Mouse (Mus musculus): ENCODE measurements around the gene Glce. TPM values are rescaled to one million over a fixed set of nuclear protein-coding genes. Genes with fewer than 3 reads are reported as not detected.

Gene Glce
- polyA plus RNA-seq, 1 experiment from 2014 or later = 4.8 TPM

DNA sequence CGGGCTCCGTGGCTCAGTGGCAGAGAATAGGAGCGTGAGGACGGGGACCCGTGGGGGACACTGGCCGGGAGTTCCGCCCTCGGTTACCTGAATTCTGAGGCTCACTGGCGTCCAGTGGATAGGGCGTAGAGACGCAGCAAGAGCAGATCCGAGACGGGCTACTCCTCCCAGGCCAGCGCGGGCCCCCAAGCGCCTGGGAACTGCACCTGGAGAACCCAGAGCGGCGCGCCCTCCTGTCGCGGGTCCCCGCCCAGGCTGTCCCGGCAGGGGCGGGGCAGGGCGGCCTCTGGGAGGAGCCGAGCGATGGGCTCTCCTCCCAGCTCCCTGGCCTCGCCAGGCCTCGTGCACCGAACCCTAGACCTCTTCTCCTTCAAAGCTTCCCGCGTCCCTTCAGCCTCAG, 95.9 kb downstream of the Glce start, which contains the start of gene Paqr5:
TSS of gene Paqr5 (minus strand) at position 257 of the 400 bp plus-strand sequence.
- WGBS (ENCODE audit: insufficient replicate concordance) = under 1% methylated on average over 32 of the region's 32 CpGs
- H3K4me2 ChIP-seq = peak within 1 kb of the TSS; percentile 68

DNA sequence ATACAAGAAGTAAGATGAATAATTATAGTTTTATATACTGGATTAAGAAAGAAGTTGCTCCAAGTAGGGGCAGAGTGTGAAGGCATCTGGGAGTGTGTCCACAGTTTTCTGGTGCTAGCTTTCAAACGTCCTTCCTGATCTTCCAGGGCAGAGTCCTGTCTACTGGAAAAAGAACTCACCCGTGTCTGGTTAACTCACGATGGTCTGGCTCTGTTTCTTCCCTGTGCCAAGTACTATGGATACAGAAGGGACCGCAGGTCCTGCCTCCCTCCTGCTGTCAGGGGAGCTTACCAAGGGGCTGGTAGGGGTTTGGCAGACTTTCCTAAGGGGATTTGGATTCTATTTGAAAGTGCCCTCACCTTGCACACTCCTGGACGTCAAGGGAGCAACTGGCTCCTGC, 97.4 kb downstream of the Glce start:
- no peaks in the 10 kb centered on the region for H3K9me3 ChIP-seq (replicated peaks)
- no peak overlapping the region for H3K4me2 ChIP-seq
- WGBS (ENCODE audit: insufficient replicate concordance) = 35% methylated on average over 5 of the region's 5 CpGs
- H3K4me3 ChIP-seq (replicated peaks) = no peak overlapping the region
- ATAC-seq (ENCODE audit: insufficient read depth) = no peak
- no peaks in the 10 kb centered on the region for H3K36me3 ChIP-seq (replicated peaks)
- H3K9ac ChIP-seq = no peak overlapping the region
- H3K4me1 ChIP-seq (replicated peaks) = peaks cover 15% of the 10 kb centered on the region
- no peak overlapping the region for H3K27ac ChIP-seq (replicated peaks)
- peaks cover 40% of the 10 kb centered on the region for H3K27me3 ChIP-seq

More for the DNA sequence above, 95.9 kb downstream of the Glce start, which contains the start of gene Paqr5:
- peaks cover 40% of the 10 kb centered on the region for H3K27me3 ChIP-seq
- H3K36me3 ChIP-seq (replicated peaks) = no peaks in the 10 kb centered on the region
- H3K4me3 ChIP-seq (replicated peaks) = peak within 1 kb of the TSS; percentile 37
- H3K27ac ChIP-seq (replicated peaks) = no peak within 1 kb of the TSS
- ATAC-seq (ENCODE audit: insufficient read depth) = peak; percentile 56
- H3K4me1 ChIP-seq (replicated peaks) = peaks cover 12% of the 10 kb centered on the region
- H3K9ac ChIP-seq = no peak within 1 kb of the TSS
- H3K9me3 ChIP-seq (replicated peaks) = no peaks in the 10 kb centered on the region

DNA sequence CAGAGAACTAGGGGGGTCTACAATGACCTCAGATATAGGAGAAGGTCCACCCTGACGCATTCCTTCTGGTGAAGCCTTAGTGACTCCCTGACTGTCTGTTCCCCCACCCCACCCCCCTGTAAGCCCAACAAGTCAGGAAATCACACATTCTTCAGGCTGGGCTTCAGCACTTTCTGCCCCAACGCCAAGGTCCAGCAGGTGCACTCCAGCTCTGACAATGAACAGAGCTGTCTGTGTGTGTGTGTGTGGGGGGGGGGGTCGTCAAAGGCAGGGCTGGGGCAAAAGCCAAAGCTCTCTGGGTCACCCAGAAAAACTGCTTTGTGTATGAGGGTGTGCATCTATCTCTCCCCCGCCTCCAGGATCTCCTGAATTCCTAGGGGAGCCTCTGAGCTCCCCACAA, 98.6 kb downstream of the Glce start:
- no peak for ATAC-seq (ENCODE audit: insufficient read depth)
- Histone ChIP-seq H3K4me1 (replicated peaks) (peaks cover 15% of the 10 kb centered on the region), H3K4me3 (replicated peaks) (no peak overlapping the region), H3K9me3 (replicated peaks) (no peaks in the 10 kb centered on the region), H3K27ac (replicated peaks) (no peak overlapping the region), H3K27me3 (peaks cover 40% of the 10 kb centered on the region), H3K4me2 (no peak overlapping the region), H3K36me3 (replicated peaks) (no peaks in the 10 kb centered on the region), H3K9ac (no peak overlapping the region)
- WGBS (ENCODE audit: insufficient replicate concordance) = 32% methylated on average over 4 of the region's 4 CpGs

DNA sequence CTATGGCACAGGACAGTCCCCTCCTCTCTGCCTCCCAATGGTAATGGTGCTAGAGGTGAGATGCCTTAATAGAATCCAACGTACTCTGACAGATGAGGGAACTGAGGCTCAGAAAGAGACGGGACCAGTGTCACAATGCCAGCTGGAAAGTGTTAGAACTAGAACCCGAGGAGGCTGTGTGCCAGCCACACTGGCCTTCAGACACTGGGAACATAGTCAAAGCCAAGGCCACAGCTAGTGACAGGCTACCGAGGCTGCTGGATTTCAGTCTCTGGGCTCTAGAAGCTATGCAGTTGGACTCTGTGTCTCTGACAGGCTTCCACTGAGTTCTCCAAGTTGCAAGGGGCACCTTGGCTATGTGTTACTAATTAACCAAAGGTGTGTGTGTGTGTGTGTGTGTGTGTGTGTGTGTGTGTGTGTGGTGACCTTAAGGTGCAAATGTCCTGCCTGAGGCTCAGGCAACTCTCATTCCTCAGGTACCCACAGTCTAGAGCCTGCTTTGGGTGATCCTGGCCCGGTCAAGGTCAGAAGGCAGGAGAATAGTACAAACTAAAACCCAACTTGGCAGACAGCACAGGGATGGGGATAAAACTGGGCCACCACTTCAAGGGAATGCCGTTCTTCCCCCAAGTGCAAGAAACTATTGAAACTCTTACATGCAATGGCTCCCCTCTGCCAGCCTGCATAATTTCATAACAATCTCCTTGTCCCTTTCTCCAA, 99.3 kb downstream of the Glce start:
- no peak for ATAC-seq (ENCODE audit: insufficient read depth)
- Histone ChIP-seq H3K4me3 (replicated peaks) (no peak overlapping the region), H3K27me3 (peaks cover 40% of the 10 kb centered on the region), H3K4me2 (no peak overlapping the region), H3K9ac (no peak overlapping the region), H3K36me3 (replicated peaks) (no peaks in the 10 kb centered on the region), H3K4me1 (replicated peaks) (peaks cover 15% of the 10 kb centered on the region), H3K27ac (replicated peaks) (no peak overlapping the region), H3K9me3 (replicated peaks) (no peaks in the 10 kb centered on the region)
- 64% methylated on average over 6 of the region's 6 CpGs for WGBS (ENCODE audit: insufficient replicate concordance)

DNA sequence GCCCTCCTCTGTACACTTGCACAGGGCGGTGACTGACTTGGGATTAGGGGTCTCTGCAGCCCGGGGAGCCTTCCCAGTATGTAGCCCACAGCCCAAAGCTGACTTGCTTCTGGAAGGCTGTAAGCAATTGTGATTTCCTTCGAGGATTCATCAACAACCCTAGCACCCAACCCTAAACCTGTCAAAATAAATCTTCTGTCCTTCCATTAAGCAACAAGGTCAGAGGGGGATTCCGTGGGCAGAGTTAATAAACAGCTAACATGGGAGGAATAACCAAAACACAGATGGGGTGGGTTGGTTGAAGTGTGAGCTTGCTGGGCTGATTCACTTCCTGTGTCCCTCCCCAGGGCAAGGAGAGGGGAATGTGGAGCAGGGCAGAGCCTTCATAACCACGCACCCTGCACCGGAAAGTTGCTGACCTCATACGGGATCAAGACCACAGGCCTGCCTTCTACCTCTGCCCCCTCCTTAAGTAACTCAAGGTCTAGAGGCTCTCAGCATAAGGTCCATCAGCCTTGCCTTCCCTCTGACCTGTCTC, 100.8 kb downstream of the Glce start:
- Histone ChIP-seq H3K4me3 (replicated peaks) (no peak overlapping the region), H3K27me3 (peaks cover 26% of the 10 kb centered on the region), H3K4me1 (replicated peaks) (peaks cover 11% of the 10 kb centered on the region), H3K9ac (no peak overlapping the region), H3K36me3 (replicated peaks) (no peaks in the 10 kb centered on the region), H3K27ac (replicated peaks) (no peak overlapping the region), H3K9me3 (replicated peaks) (no peaks in the 10 kb centered on the region), H3K4me2 (no peak overlapping the region)
- ATAC-seq (ENCODE audit: insufficient read depth) = no peak
- 25% methylated on average over 7 of the region's 7 CpGs for WGBS (ENCODE audit: insufficient replicate concordance)

DNA sequence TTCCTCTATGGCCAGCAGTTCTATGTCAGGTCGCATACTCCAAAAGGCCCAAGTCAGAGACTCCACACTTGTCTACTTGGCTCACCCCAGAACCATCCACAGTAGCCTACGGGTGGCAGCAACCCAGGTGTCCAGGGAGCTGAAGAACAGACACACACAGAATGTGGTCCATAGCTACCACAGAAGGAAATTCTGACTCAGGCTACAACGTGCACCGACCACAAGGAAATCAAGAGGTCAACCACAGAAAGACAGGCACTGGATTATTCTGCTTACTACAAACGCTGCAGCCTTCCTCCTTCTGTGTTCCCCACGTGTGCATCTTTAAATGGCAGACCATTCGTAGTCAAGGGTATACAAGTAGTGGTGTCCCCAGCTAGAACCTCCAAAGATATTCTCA, 102.2 kb downstream of the Glce start:
- Histone ChIP-seq H3K4me1 (replicated peaks) (peaks cover 7% of the 10 kb centered on the region; the same call in 1 of the 2 replicates), H3K27me3 (peaks cover 12% of the 10 kb centered on the region), H3K9me3 (replicated peaks) (no peaks in the 10 kb centered on the region), H3K36me3 (replicated peaks) (no peaks in the 10 kb centered on the region), H3K4me3 (replicated peaks) (no peak overlapping the region), H3K27ac (replicated peaks) (no peak overlapping the region), H3K4me2 (no peak overlapping the region), H3K9ac (no peak overlapping the region)
- 25% methylated on average over 7 of the region's 7 CpGs for WGBS (ENCODE audit: insufficient replicate concordance)
- no peak for ATAC-seq (ENCODE audit: insufficient read depth)

DNA sequence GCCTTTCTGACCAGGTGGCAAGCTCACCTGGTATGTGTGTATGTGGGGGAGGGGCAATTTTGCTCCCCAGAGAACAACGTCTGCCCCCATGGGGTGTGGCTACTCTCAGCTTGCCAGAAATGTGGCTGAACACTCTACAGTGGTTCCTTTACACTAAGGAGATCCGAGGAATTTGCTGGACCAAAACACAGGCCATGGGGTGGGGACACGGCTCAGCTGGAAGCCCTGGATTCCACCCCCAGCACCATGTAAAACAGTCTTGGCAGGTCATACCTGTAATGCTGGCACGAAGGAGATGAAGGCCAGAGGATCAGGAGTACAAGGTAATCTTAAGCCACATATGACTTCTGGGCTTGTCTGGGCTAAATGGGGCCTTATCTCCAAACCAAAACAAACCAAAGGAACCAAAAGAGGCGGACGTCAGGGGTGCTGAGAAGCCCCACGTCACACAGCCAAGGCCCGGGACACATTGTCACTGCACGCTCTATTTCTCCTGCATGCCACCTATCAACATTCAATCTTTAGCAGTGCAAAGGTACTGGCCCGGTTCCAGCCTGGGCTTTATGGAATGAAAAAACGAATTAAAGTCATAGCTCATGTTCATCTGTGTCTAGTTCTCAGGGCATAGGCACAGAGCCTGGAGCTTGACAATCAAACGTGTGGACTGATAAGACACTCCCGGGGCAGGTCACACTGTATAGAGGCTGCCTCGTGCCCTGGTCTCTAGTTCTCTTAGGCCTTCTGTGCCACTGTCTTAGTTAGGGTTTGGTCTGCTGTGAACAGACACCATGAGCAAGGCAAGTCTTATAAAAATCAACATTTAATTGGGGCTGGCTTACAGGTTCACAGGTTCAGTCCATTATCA, 104.0 kb downstream of the Glce start:
- no peak overlapping the region for H3K4me3 ChIP-seq (replicated peaks)
- H3K27ac ChIP-seq (replicated peaks) = no peak overlapping the region
- no peak for ATAC-seq (ENCODE audit: insufficient read depth)
- H3K4me2 ChIP-seq = no peak overlapping the region
- no peaks in the 10 kb centered on the region for H3K36me3 ChIP-seq (replicated peaks)
- WGBS (ENCODE audit: insufficient replicate concordance) = 40% methylated on average over 14 of the region's 14 CpGs
- H3K9me3 ChIP-seq (replicated peaks) = no peaks in the 10 kb centered on the region
- H3K9ac ChIP-seq = no peak overlapping the region
- no peaks in the 10 kb centered on the region; the same call in none of the 2 replicates for H3K27me3 ChIP-seq
- peaks cover 7% of the 10 kb centered on the region; the same call in 1 of the 2 replicates for H3K4me1 ChIP-seq (replicated peaks)

DNA sequence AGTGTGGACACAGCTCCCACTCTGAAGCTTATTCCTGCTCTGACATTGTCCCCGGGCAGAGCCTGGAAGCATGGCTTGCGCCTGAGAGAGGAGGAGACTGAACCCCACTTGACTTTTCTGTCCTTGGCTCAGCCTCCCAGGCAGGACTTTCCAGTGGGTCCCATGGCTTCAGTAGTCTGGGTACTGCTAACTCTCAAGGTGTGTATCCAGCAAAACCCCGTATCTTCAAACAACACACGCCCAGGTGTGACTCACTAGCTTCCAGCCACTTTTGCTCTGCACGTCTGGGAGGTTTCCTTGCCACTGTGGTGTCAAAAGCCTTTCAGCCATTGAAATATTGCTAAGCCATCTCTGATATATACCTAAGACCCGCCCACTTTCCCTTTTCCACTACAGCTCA, 105.1 kb downstream of the Glce start:
- 58% methylated on average over 6 of the region's 6 CpGs for WGBS (ENCODE audit: insufficient replicate concordance)
- Histone ChIP-seq H3K9ac (no peak overlapping the region), H3K4me2 (no peak overlapping the region), H3K4me3 (replicated peaks) (no peak overlapping the region), H3K36me3 (replicated peaks) (no peaks in the 10 kb centered on the region), H3K9me3 (replicated peaks) (no peaks in the 10 kb centered on the region), H3K27me3 (no peaks in the 10 kb centered on the region; the same call in none of the 2 replicates), H3K27ac (replicated peaks) (no peak overlapping the region), H3K4me1 (replicated peaks) (peaks cover 7% of the 10 kb centered on the region; the same call in 1 of the 2 replicates)
- no peak for ATAC-seq (ENCODE audit: insufficient read depth)

DNA sequence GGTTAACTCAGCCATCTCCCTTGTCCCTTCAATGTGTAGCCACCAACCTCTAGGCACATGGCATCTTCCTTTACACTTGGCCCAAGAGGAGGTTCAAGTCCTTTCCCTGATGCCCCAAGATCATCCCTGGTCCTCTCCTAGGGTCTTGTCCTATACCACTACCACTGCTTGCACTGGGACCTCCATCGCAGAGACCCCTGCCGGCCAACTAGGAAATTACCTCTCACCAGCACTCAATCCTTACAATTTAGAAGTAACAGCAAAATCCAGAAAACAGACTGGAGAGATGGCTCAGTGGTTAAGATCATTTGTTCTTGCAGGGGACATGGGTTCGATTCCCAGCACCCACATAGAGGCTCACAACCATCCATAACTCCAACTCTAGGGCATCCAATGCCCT, 107.0 kb downstream of the Glce start:
- WGBS (ENCODE audit: insufficient replicate concordance) = 41% methylated on average over 3 of the region's 3 CpGs
- Histone ChIP-seq H3K9ac (no peak overlapping the region), H3K4me3 (replicated peaks) (no peak overlapping the region), H3K4me2 (no peak overlapping the region), H3K9me3 (replicated peaks) (no peaks in the 10 kb centered on the region), H3K36me3 (replicated peaks) (no peaks in the 10 kb centered on the region), H3K27ac (replicated peaks) (no peak overlapping the region), H3K4me1 (replicated peaks) (no peaks in the 10 kb centered on the region), H3K27me3 (no peaks in the 10 kb centered on the region; the same call in none of the 2 replicates)
- ATAC-seq (ENCODE audit: insufficient read depth) = no peak

DNA sequence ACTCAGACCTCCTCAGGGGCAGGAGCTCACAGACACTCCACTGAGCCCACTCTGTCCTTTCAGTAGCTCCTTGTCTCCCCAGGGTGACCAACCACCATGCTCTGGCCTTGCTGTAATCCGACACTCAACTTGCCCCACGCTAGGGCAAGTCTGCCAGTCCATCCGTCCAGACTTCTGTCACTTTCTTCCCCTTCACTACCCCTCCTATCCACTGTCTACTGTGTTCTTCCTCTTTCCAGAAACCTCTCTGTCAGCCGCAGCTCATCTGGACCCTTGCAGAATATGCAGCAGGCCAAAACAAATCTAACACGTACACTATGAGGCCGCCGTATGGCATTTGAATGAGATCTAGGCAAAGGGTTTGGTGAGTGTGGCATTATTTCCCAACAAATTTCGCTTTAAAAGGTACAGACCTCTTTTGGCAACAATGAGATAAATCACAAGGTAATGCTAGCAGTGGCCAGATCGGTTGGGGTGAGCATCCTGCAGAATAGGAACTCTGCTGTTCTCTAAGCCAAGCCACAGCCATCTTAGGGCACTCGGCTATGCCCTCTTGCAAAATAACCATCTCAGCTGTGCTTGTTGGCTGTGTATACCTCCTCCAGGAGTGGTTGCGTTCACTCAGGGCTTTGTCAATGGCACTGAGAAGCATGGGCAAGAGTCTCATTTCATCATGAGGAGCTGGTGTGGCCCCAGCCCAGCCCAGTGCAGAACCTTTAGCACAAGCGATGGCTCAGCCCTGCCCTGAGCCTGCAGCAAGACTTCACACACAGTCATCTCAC, 108.9 kb downstream of the Glce start:
- WGBS (ENCODE audit: insufficient replicate concordance) = 42% methylated on average over 12 of the region's 12 CpGs
- H3K4me2 ChIP-seq = no peak overlapping the region
- ATAC-seq (ENCODE audit: insufficient read depth) = no peak

More for the DNA sequence above, 108.9 kb downstream of the Glce start:
- no peaks in the 10 kb centered on the region for H3K36me3 ChIP-seq (replicated peaks)
- no peaks in the 10 kb centered on the region for H3K9me3 ChIP-seq (replicated peaks)
- no peak overlapping the region for H3K27ac ChIP-seq (replicated peaks)
- no peaks in the 10 kb centered on the region; the same call in 1 of the 2 replicates for H3K27me3 ChIP-seq
- H3K9ac ChIP-seq = no peak overlapping the region
- H3K4me1 ChIP-seq (replicated peaks) = no peaks in the 10 kb centered on the region
- no peak overlapping the region for H3K4me3 ChIP-seq (replicated peaks)

Data from liver, embryonic 15.5 days (tissue).